Mouse (Mus musculus) liver, embryonic 16.5 days (tissue): ENCODE data around the gene BC025920. TPM values are rescaled to one million over a fixed set of nuclear protein-coding genes. Genes with fewer than 3 reads are reported as not detected.

Source experiments
- ATAC-seq: fragments of 200-750 bp; cut with Nextera tagmentation; 2 replicates; pipeline ENCODE4 v1.8.0; 2017; ENCODE audit warnings: low read depth, mild to moderate bottlenecking, moderate number of reproducible peaks, moderate library complexity
- H3K27ac ChIP-seq: fragments of 300-500 bp; sonication (generic); 2 replicates; pipeline ENCODE4 v1.5.1; 2014; ENCODE audit warnings: mild to moderate bottlenecking, low read length
- H3K27me3 ChIP-seq: fragments of 300-500 bp; sonication (generic); 2 replicates; pipeline ENCODE4 v1.6.1; 2014; ENCODE audit warnings: low read depth, low read length, mixed read lengths; ENCODE audit not compliant: control insufficient read depth, insufficient read depth
- H3K36me3 ChIP-seq: fragments of 300-500 bp; sonication (generic); 2 replicates; pipeline ENCODE4 v1.6.1; 2014; ENCODE audit warnings: mild to moderate bottlenecking; ENCODE audit not compliant: control insufficient read depth, insufficient read depth
- H3K4me1 ChIP-seq: fragments of 300-500 bp; sonication (generic); 2 replicates; pipeline ENCODE4 v1.6.1; 2014; ENCODE audit warnings: low read depth, low read length, mixed read lengths; ENCODE audit not compliant: control insufficient read depth
- H3K4me2 ChIP-seq: fragments of 300-500 bp; sonication (generic); 2 replicates; pipeline ENCODE4 v1.6.1; 2014; ENCODE audit warnings: low read depth, low read length, mixed read lengths
- H3K4me3 ChIP-seq: fragments of 300-500 bp; sonication (generic); 2 replicates; pipeline ENCODE4 v1.5.1; 2014; ENCODE audit warnings: low read depth, mild to moderate bottlenecking, low read length
- H3K9ac ChIP-seq: fragments of 300-500 bp; sonication (generic); 2 replicates; pipeline ENCODE4 v1.6.1; 2014; ENCODE audit warnings: low read depth, low read length
- H3K9me3 ChIP-seq: fragments of 300-500 bp; sonication (generic); replicated peaks from 2 replicates; pipeline ENCODE4 v1.6.1; 2016; ENCODE audit warnings: low read length; ENCODE audit not compliant: control insufficient read depth
- WGBS: fragments of 180-500 bp; shearing (Covaris S2); extraction: QIAGEN DNeasy Blood & Tissue Kit; methylation state at CpG from one replicate; pipeline ENCODE4 v1.1.7; 2014; ENCODE audit not compliant: insufficient replicate concordance; 5-methylcytosine and 5-hydroxymethylcytosine counted together
- polyA plus RNA-seq: library from polyadenylated mRNA; unstranded; fragments of >200 nt; fragmentation: Nextera tagmentation; extraction: Ambion mirVana; gene quantifications from 2 replicates; pipeline ENCODE4 v1.2.1, GENCODE M21; 2015

The BC025920 gene
- polyA plus RNA-seq, 1 experiment from 2014 or later = 0.35 TPM

- 49% methylated on average over 7 of the region's 7 CpGs for WGBS
- Histone ChIP-seq H3K4me2 (no peak overlapping the region), H3K4me3 (no peak overlapping the region), H3K9me3 (no peaks in the 10 kb centered on the region), H3K9ac (no peak overlapping the region), H3K27ac (no peak overlapping the region), H3K4me1 (no peaks in the 10 kb centered on the region), H3K36me3 (no peaks in the 10 kb centered on the region), H3K27me3 (no peaks in the 10 kb centered on the region)
- no peak for ATAC-seq
These were observed 17.3 kb upstream of the BC025920 start for GRCm38 (mm10) chr10:81588739-81589138.

- peaks cover 8% of the 10 kb centered on the region for H3K4me1 ChIP-seq
- 58% methylated on average over 9 of the region's 9 CpGs for WGBS
These were observed 14.2 kb upstream of the BC025920 start for GRCm38 (mm10) chr10:81591846-81592245.

GRCm38 (mm10) chr10:81592631-81593030 lies 13.4 kb upstream of the BC025920 start:
- Histone ChIP-seq H3K9ac (no peak overlapping the region), H3K36me3 (no peaks in the 10 kb centered on the region), H3K27me3 (peaks cover 27% of the 10 kb centered on the region), H3K4me3 (no peak overlapping the region), H3K9me3 (no peaks in the 10 kb centered on the region), H3K4me1 (peaks cover 8% of the 10 kb centered on the region), H3K4me2 (no peak overlapping the region), H3K27ac (no peak overlapping the region)
- 53% methylated on average over 7 of the region's 7 CpGs for WGBS
- no peak for ATAC-seq

More at GRCm38 (mm10) chr10:81591846-81592245, 14.2 kb upstream of the BC025920 start:
- no peaks in the 10 kb centered on the region for H3K9me3 ChIP-seq
- H3K9ac ChIP-seq = no peak overlapping the region
- peaks cover 22% of the 10 kb centered on the region for H3K27me3 ChIP-seq
- H3K4me3 ChIP-seq = no peak overlapping the region
- no peak overlapping the region for H3K27ac ChIP-seq
- no peak overlapping the region for H3K4me2 ChIP-seq
- no peaks in the 10 kb centered on the region for H3K36me3 ChIP-seq
- ATAC-seq = no peak

GRCm38 (mm10) chr10:81593223-81593622 lies 12.8 kb upstream of the BC025920 start:
- Histone ChIP-seq H3K4me2 (no peak overlapping the region), H3K9ac (no peak overlapping the region), H3K27ac (no peak overlapping the region), H3K4me3 (no peak overlapping the region), H3K9me3 (no peaks in the 10 kb centered on the region), H3K36me3 (no peaks in the 10 kb centered on the region), H3K27me3 (peaks cover 29% of the 10 kb centered on the region), H3K4me1 (peaks cover 8% of the 10 kb centered on the region)
- no peak for ATAC-seq
- WGBS = 48% methylated on average over 4 of the region's 4 CpGs

- no peak for ATAC-seq
- Histone ChIP-seq H3K27me3 (peaks cover 29% of the 10 kb centered on the region), H3K9me3 (no peaks in the 10 kb centered on the region), H3K4me2 (no peak overlapping the region), H3K4me1 (peaks cover 8% of the 10 kb centered on the region), H3K9ac (no peak overlapping the region), H3K36me3 (no peaks in the 10 kb centered on the region), H3K4me3 (no peak overlapping the region), H3K27ac (no peak overlapping the region)
- 71% methylated on average over 18 of the region's 18 CpGs for WGBS
These were observed 12.1 kb upstream of the BC025920 start for GRCm38 (mm10) chr10:81593935-81594334.

GRCm38 (mm10) chr10:81595599-81595998 lies 10.5 kb upstream of the BC025920 start:
- Histone ChIP-seq H3K4me2 (no peak overlapping the region), H3K27ac (no peak overlapping the region), H3K27me3 (peaks cover 29% of the 10 kb centered on the region), H3K9ac (no peak overlapping the region), H3K4me3 (no peak overlapping the region), H3K9me3 (no peaks in the 10 kb centered on the region), H3K36me3 (no peaks in the 10 kb centered on the region), H3K4me1 (peaks cover 16% of the 10 kb centered on the region)
- no peak for ATAC-seq
- 51% methylated on average over 5 of the region's 5 CpGs for WGBS

- Histone ChIP-seq H3K9me3 (no peaks in the 10 kb centered on the region), H3K27me3 (peaks cover 29% of the 10 kb centered on the region), H3K4me2 (peak overlapping the region; percentile 49), H3K9ac (no peak overlapping the region), H3K4me3 (peak overlapping the region; percentile 18; the same call in 1 of the 2 replicates), H3K27ac (no peak overlapping the region), H3K4me1 (peaks cover 26% of the 10 kb centered on the region), H3K36me3 (no peaks in the 10 kb centered on the region)
- no peak for ATAC-seq
- 9% methylated on average over 10 of the region's 10 CpGs for WGBS
These were observed 9.5 kb upstream of the BC025920 start for GRCm38 (mm10) chr10:81596611-81597010.

GRCm38 (mm10) chr10:81597137-81597950 lies 8.7 kb upstream of the BC025920 start:
- no peaks in the 10 kb centered on the region for H3K36me3 ChIP-seq
- WGBS = 5% methylated on average over 12 of the region's 12 CpGs
- H3K4me3 ChIP-seq = peak overlapping the region; percentile 22; the same call in 1 of the 2 replicates
- peak overlapping the region; percentile 49 for H3K4me2 ChIP-seq
- no peak overlapping the region; the same call in 1 of the 2 replicates for H3K9ac ChIP-seq
- H3K27ac ChIP-seq = no peak overlapping the region
- no peak for ATAC-seq
- no peaks in the 10 kb centered on the region for H3K9me3 ChIP-seq
- H3K27me3 ChIP-seq = peaks cover 29% of the 10 kb centered on the region
- peaks cover 31% of the 10 kb centered on the region for H3K4me1 ChIP-seq

GRCm38 (mm10) chr10:81598342-81598741 lies 7.7 kb upstream of the BC025920 start:
- 45% methylated on average over 3 of the region's 3 CpGs for WGBS
- Histone ChIP-seq H3K36me3 (no peaks in the 10 kb centered on the region), H3K4me2 (no peak overlapping the region), H3K9me3 (no peaks in the 10 kb centered on the region), H3K27ac (no peak overlapping the region), H3K4me3 (no peak overlapping the region), H3K9ac (no peak overlapping the region), H3K4me1 (peaks cover 37% of the 10 kb centered on the region), H3K27me3 (peaks cover 29% of the 10 kb centered on the region)
- no peak for ATAC-seq
